Mouse (Mus musculus) heart, embryonic 14.5 days (tissue): ENCODE results near the gene Amy1. TPM values are rescaled to one million over a fixed set of nuclear protein-coding genes. Genes with fewer than 3 reads are reported as not detected.
"Not testable (repeated sequence)": the region's sequence is repeated elsewhere in the genome, so short reads cannot be mapped to it uniquely, and the experiment has no call there.

Experiments used
- ATAC-seq: fragments of 200-750 bp; cut with Nextera tagmentation; 2 replicates; pipeline ENCODE4 v1.8.0; 2017; ENCODE audit warnings: low read depth, moderate TSS enrichment; ENCODE audit not compliant: insufficient number of reproducible peaks, insufficient read depth, low FRiP score
- H3K27ac ChIP-seq, 2 experiments: fragments of 200-500 bp in 1 of 2; fragments of 300-500 bp in 1 of 2; sonication (generic) in 1 of 2; replicated peaks in 1 of 2; 2 replicates each; pipeline ENCODE4 v1.5.1; 2012 to 2014; ENCODE audit warnings: low read depth in 2 of 2, low read length in 2 of 2, control low read depth in 1 of 2, mild to moderate bottlenecking in 1 of 2, mixed read lengths in 1 of 2; ENCODE audit not compliant: control insufficient read depth in 1 of 2, insufficient read depth in 1 of 2
- H3K27me3 ChIP-seq: fragments of 300-500 bp; sonication (generic); 2 replicates; pipeline ENCODE4 v1.6.1; 2014; ENCODE audit warnings: mild to moderate bottlenecking, low read length, control low read depth; ENCODE audit not compliant: control insufficient read depth, insufficient read depth
- H3K36me3 ChIP-seq: fragments of 300-500 bp; sonication (generic); 2 replicates; pipeline ENCODE4 v1.6.1; 2014; ENCODE audit warnings: mild to moderate bottlenecking, control low read depth, low read length, mixed read lengths; ENCODE audit not compliant: control insufficient read depth, insufficient read depth
- H3K4me1 ChIP-seq, 2 experiments: fragments of 200-500 bp in 1 of 2; fragments of 300-500 bp in 1 of 2; sonication (generic) in 1 of 2; 2 replicates each; pipeline ENCODE4 v1.6.1; 2012 to 2014; ENCODE audit warnings: low read length in 2 of 2, control low read depth in 1 of 2, mixed read lengths in 1 of 2; ENCODE audit not compliant: control insufficient read depth in 2 of 2, insufficient read depth in 2 of 2
- H3K4me2 ChIP-seq: fragments of 300-500 bp; sonication (generic); 2 replicates; pipeline ENCODE4 v1.6.1; 2014; ENCODE audit warnings: mild to moderate bottlenecking, low read length
- H3K4me3 ChIP-seq, 2 experiments: fragments of 200-500 bp in 1 of 2; fragments of 300-500 bp in 1 of 2; sonication (generic) in 1 of 2; 2 replicates each; pipeline ENCODE4 v1.5.1; 2012 to 2014; ENCODE audit warnings: low read length in 2 of 2, mild to moderate bottlenecking in 2 of 2, control low read depth in 1 of 2, low read depth in 1 of 2, moderate library complexity in 1 of 2; ENCODE audit not compliant: control insufficient read depth in 1 of 2, insufficient read depth in 1 of 2
- H3K9ac ChIP-seq: fragments of 300-500 bp; sonication (generic); 2 replicates; pipeline ENCODE4 v1.6.1; 2014; ENCODE audit warnings: mild to moderate bottlenecking, low read length
- H3K9me3 ChIP-seq: fragments of 300-500 bp; sonication (generic); 2 replicates; pipeline ENCODE4 v1.6.1; 2016; ENCODE audit warnings: low read length, control low read depth; ENCODE audit not compliant: control insufficient read depth
- WGBS: fragments of 180-500 bp; shearing (Covaris S2); extraction: QIAGEN DNeasy Blood & Tissue Kit; methylation state at CpG from one replicate; pipeline ENCODE4 v1.1.7; 2014; 5-methylcytosine and 5-hydroxymethylcytosine counted together
- polyA plus RNA-seq: library from polyadenylated mRNA; unstranded; fragments of >200 nt; fragmentation: Nextera tagmentation; extraction: Ambion mirVana; gene quantifications from 2 replicates; pipeline ENCODE4 v1.2.1, GENCODE M21; 2014

Amy1 gene
- 2.4 and 2.5 TPM in 2 replicates for polyA plus RNA-seq

DNA sequence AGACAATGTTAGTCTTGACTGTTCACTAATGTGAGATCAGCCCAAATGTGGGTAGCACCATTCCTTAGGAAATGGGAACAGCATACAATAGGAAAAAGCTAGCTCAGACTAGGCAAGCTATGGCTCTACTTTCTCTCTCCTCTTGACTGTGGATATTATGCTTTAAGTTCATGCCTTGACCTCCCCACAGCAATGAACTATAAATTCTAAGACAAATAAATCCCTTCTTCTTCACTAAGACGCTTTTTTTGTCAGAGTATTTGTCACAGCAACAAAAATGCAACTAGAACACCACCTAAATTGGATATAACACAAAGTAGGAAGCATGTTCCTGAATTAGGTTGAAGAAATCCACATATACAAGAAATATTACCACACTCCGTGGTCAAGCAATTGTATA lies at the start of gene Amy1:
Gene Amy1, minus strand, starts transcription at position 101 of the 400 bp plus-strand sequence.
- Histone ChIP-seq H3K4me1 (no peaks in the 10 kb centered on the region), H3K27me3 (no peaks in the 10 kb centered on the region), H3K36me3 (peaks cover 51% of the 10 kb centered on the region), H3K27ac (no peak within 1 kb of the TSS), H3K9ac (no peak within 1 kb of the TSS), H3K4me2 (no peak within 1 kb of the TSS), H3K4me3 (no peak within 1 kb of the TSS), H3K9me3 (no peaks in the 10 kb centered on the region)
- ATAC-seq = no peak
- WGBS = 93% methylated on average over 2 of the region's 2 CpGs

DNA sequence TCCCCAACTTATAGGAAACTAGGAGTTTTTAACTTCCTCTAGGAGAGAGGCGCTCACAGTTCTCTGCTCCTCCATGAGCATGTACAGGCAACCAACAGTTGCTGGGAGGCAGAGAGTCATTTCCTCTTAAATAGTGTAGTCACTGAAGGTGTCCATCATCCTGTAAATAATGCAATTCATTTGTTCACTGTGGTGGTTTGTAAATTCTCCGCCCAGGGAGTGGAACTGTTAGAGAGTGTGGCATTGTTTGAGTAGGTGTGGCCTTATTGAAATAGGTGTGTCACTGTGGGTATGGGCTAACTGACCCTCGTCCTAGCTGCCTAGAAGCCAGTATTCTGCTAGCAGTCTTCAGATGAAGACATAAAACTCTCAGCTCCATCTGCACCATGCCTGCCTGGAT lies 47.8 kb upstream of the Amy1 start:
- 72% methylated on average over 3 of the region's 3 CpGs for WGBS
- H3K27me3 ChIP-seq = no peaks in the 10 kb centered on the region

GRCm38 (mm10) chr3:113651386-113651785 lies 44.9 kb upstream of the Amy1 start:
- not testable (repeated sequence) for ATAC-seq, H3K9me3 ChIP-seq, H3K9ac ChIP-seq, H3K4me1 ChIP-seq, H3K4me2 ChIP-seq, H3K36me3 ChIP-seq, H3K27ac ChIP-seq, H3K27me3 ChIP-seq, H3K4me3 ChIP-seq
- 34% methylated on average over 3 of the region's 3 CpGs for WGBS

More for the DNA sequence above, 47.8 kb upstream of the Amy1 start:
- no peak overlapping the region for H3K9ac ChIP-seq
- no peak for ATAC-seq
- no peak overlapping the region for H3K4me3 ChIP-seq
- H3K4me2 ChIP-seq = no peak overlapping the region
- H3K9me3 ChIP-seq = no peaks in the 10 kb centered on the region
- no peak overlapping the region for H3K27ac ChIP-seq
- H3K36me3 ChIP-seq = no peaks in the 10 kb centered on the region
- 0 out of 4 replicates have a peak, but pooled peaks cover 0 to 3% of the 10 kb centered on the region in 2 experiments for H3K4me1 ChIP-seq

DNA sequence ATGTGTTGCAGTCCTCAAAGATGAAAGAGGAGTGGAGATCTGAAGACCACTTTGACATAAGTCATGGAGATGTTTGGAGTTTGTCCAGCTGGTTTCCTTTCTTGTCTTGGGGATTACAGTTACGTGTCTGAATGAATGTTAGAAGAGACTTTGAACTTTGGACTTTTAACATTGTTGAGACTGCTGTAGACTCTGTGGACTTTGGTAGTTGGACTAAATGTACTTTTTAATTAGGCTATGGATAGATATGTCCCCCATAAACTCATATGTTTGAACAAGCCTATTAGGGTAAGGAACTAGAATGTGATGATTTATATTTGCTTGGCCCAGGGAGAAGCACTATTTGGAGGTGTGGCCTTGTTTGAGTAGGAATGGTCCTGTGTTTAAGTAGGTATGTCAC lies 33.0 kb upstream of the Amy1 start:
- no peak overlapping the region for H3K4me3 ChIP-seq
- no peak overlapping the region for H3K4me2 ChIP-seq
- no peak for ATAC-seq
- H3K27me3 ChIP-seq = no peaks in the 10 kb centered on the region
- H3K4me1 ChIP-seq = no peaks in the 10 kb centered on the region
- WGBS = 79% methylated on average over 1 of the region's 1 CpGs
- no peak overlapping the region for H3K9ac ChIP-seq
- H3K27ac ChIP-seq = no peak overlapping the region
- H3K9me3 ChIP-seq = no peaks in the 10 kb centered on the region
- no peaks in the 10 kb centered on the region for H3K36me3 ChIP-seq

- H3K4me2 ChIP-seq = no peak overlapping the region
- H3K9me3 ChIP-seq = no peaks in the 10 kb centered on the region
- no peaks in the 10 kb centered on the region for H3K27me3 ChIP-seq
- H3K4me1 ChIP-seq = peaks cover 2 to 8% of the 10 kb centered on the region in 2 experiments; a peak in 1 of 4 replicates
- no peak overlapping the region for H3K27ac ChIP-seq
- no peak for ATAC-seq
- H3K9ac ChIP-seq = no peak overlapping the region
- H3K4me3 ChIP-seq = no peak overlapping the region
- no peaks in the 10 kb centered on the region for H3K36me3 ChIP-seq
Observed at GRCm38 (mm10) chr3:113634220-113634619, 27.7 kb upstream of the Amy1 start.

DNA sequence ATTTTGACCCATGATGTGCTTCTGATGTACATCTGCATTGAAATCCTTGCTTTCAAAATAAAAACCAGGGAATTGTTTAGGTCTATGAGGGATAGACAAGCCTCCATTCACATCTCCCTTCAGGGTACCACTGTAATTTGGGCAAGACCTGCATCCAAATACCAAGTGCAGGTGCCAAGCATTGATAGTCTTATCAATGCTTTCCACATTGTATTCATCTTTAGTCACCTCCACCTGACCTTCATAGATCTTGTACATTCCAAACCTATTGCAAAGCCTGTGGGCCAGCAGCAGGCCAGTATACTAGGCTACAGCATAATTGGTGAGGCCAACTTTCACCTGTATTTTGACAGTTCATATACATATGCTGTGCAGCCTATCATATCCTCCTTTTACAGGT lies 25.1 kb upstream of the Amy1 start:
- peaks cover 14% of the 10 kb centered on the region; the same call in 1 of the 2 replicates for H3K36me3 ChIP-seq
- H3K27ac ChIP-seq = no peak overlapping the region
- H3K27me3 ChIP-seq = no peaks in the 10 kb centered on the region
- H3K4me2 ChIP-seq = no peak overlapping the region
- ATAC-seq = no peak
- no peaks in the 10 kb centered on the region for H3K9me3 ChIP-seq
- peaks cover 2 to 8% of the 10 kb centered on the region in 2 experiments; a peak in 1 of 4 replicates for H3K4me1 ChIP-seq
- no peak overlapping the region for H3K4me3 ChIP-seq
- no peak overlapping the region for H3K9ac ChIP-seq

DNA sequence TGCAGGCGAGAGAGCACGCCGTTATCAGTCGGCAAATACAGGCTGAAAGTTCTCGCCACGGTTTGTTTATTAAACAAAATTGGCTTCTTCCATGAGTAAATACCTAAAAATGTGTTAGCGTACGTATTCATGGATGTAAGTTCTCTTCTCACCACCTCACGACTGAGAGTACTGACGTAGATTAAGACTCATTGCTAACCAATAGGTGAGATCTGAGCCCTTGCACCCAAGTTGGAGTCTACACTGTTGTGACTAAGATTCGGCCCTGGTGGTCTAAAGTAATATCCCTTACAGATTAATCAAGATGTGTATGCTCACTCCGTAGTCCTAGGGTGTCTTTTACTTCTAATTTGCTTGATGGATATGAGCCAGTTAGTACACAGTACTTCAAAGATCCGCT lies 24.1 kb upstream of the Amy1 start:
- peaks cover 2 to 8% of the 10 kb centered on the region in 2 experiments; a peak in 1 of 4 replicates for H3K4me1 ChIP-seq
- H3K36me3 ChIP-seq = peaks cover 19% of the 10 kb centered on the region; the same call in 1 of the 2 replicates
- H3K4me2 ChIP-seq = peak overlapping the region; percentile 77
- peak overlapping the region; percentile 100 for H3K27ac ChIP-seq
- H3K4me3 ChIP-seq = peak overlapping the region; percentile 73 to 99
- H3K9me3 ChIP-seq = no peaks in the 10 kb centered on the region
- ATAC-seq = no peak
- H3K27me3 ChIP-seq = no peaks in the 10 kb centered on the region
- 11% methylated on average over 13 of the region's 13 CpGs for WGBS
- H3K9ac ChIP-seq = peak overlapping the region; percentile 92
